Mouse (Mus musculus) hindbrain, embryonic 15.5 days (tissue): ENCODE data around the gene Cstb. TPM values are rescaled to one million over a fixed set of nuclear protein-coding genes. Genes with fewer than 3 reads are reported as not detected.

ENCODE experiments used
- ATAC-seq: fragments of 200-750 bp; cut with Nextera tagmentation; 2 replicates; pipeline ENCODE4 v1.8.0; 2017; ENCODE audit warnings: low read depth, moderate number of reproducible peaks, moderate TSS enrichment; ENCODE audit not compliant: low FRiP score
- H3K27ac ChIP-seq: fragments of 300-500 bp; sonication (generic); replicated peaks from 2 replicates; pipeline ENCODE4 v1.5.1; 2015; ENCODE audit warnings: mild to moderate bottlenecking, inconsistent platforms
- H3K27me3 ChIP-seq: fragments of 300-500 bp; sonication (generic); 2 replicates; pipeline ENCODE4 v1.6.1; 2015; ENCODE audit warnings: control low read depth, inconsistent platforms
- H3K36me3 ChIP-seq: fragments of 300-500 bp; sonication (generic); 2 replicates; pipeline ENCODE4 v1.6.1; 2015; ENCODE audit warnings: control low read depth, inconsistent platforms
- H3K4me1 ChIP-seq: fragments of 300-500 bp; sonication (generic); replicated peaks from 2 replicates; pipeline ENCODE4 v1.6.1; 2015; ENCODE audit warnings: control low read depth, inconsistent platforms
- H3K4me2 ChIP-seq: fragments of 300-500 bp; sonication (generic); 2 replicates; pipeline ENCODE4 v1.6.1; 2015; ENCODE audit warnings: moderate library complexity, mild to moderate bottlenecking, inconsistent platforms
- H3K4me3 ChIP-seq: fragments of 300-500 bp; sonication (generic); 2 replicates; pipeline ENCODE4 v1.5.1; 2015; ENCODE audit warnings: mild to moderate bottlenecking, inconsistent platforms
- H3K9ac ChIP-seq: fragments of 300-500 bp; sonication (generic); 2 replicates; pipeline ENCODE4 v1.6.1; 2015; ENCODE audit warnings: inconsistent platforms
- H3K9me3 ChIP-seq: fragments of 300-500 bp; sonication (generic); 2 replicates; pipeline ENCODE4 v1.6.1; 2016; ENCODE audit warnings: control low read depth, inconsistent platforms
- WGBS: fragments of 180-500 bp; shearing (Covaris S2); methylation state at CpG from one replicate; pipeline ENCODE4 v1.1.7; 2015; 5-methylcytosine and 5-hydroxymethylcytosine counted together
- polyA plus RNA-seq: library from polyadenylated mRNA; unstranded; fragments of >200 nt; fragmentation: Nextera tagmentation; extraction: Ambion mirVana; gene quantifications from 2 replicates; pipeline ENCODE4 v1.2.1, GENCODE M21; 2015

Gene Cstb
- polyA plus RNA-seq, 1 experiment from 2014 or later: 90.9 TPM

GRCm38 (mm10) chr10:78422614-78423013, 2.9 kb upstream of the Cstb start:
- Histone ChIP-seq H3K4me1 (peaks cover 18% of the 10 kb centered on the region), H3K4me2 (no peak overlapping the region), H3K9me3 (no peaks in the 10 kb centered on the region), H3K27me3 (no peaks in the 10 kb centered on the region), H3K27ac (no peak overlapping the region), H3K36me3 (peaks cover 5% of the 10 kb centered on the region), H3K9ac (no peak overlapping the region), H3K4me3 (no peak overlapping the region)
- WGBS: 98% methylated on average over 3 of the region's 3 CpGs
- no peak for ATAC-seq

GRCm38 (mm10) chr10:78426117-78426735, 757 bp downstream of the Cstb start:
- 56% methylated on average over 6 of the region's 6 CpGs for WGBS
- H3K9me3 ChIP-seq: no peaks in the 10 kb centered on the region
- peak overlapping the region; percentile 73 for H3K4me2 ChIP-seq
- H3K4me3 ChIP-seq: peak overlapping the region; percentile 94
- peaks cover 18% of the 10 kb centered on the region for H3K4me1 ChIP-seq
- H3K27ac ChIP-seq: peak overlapping the region; percentile 78; the same call in 1 of the 2 replicates
- H3K36me3 ChIP-seq: peaks cover 16% of the 10 kb centered on the region
- no peak for ATAC-seq
- no peaks in the 10 kb centered on the region for H3K27me3 ChIP-seq
- H3K9ac ChIP-seq: peak overlapping the region; percentile 94

GRCm38 (mm10) chr10:78428070-78428469, 2.6 kb downstream of the Cstb start:
- ATAC-seq: no peak
- 93% methylated on average over 11 of the region's 11 CpGs for WGBS
- Histone ChIP-seq H3K4me3 (no peak overlapping the region), H3K27me3 (no peaks in the 10 kb centered on the region), H3K36me3 (peaks cover 16% of the 10 kb centered on the region), H3K27ac (no peak overlapping the region), H3K4me1 (peaks cover 18% of the 10 kb centered on the region), H3K4me2 (no peak overlapping the region), H3K9ac (no peak overlapping the region), H3K9me3 (no peaks in the 10 kb centered on the region)

GRCm38 (mm10) chr10:78429180-78429579, 3.7 kb downstream of the Cstb start:
- ATAC-seq: no peak
- H3K27ac ChIP-seq: no peak overlapping the region
- H3K36me3 ChIP-seq: peaks cover 16% of the 10 kb centered on the region
- no peaks in the 10 kb centered on the region for H3K9me3 ChIP-seq
- no peak overlapping the region for H3K4me3 ChIP-seq
- H3K4me1 ChIP-seq: peaks cover 18% of the 10 kb centered on the region
- 90% methylated on average over 5 of the region's 5 CpGs for WGBS
- H3K4me2 ChIP-seq: no peak overlapping the region
- no peak overlapping the region for H3K9ac ChIP-seq
- H3K27me3 ChIP-seq: no peaks in the 10 kb centered on the region

- Histone ChIP-seq H3K27me3 (no peaks in the 10 kb centered on the region), H3K4me3 (no peak overlapping the region), H3K4me1 (peaks cover 18% of the 10 kb centered on the region), H3K9ac (no peak overlapping the region), H3K4me2 (no peak overlapping the region), H3K36me3 (peaks cover 16% of the 10 kb centered on the region), H3K9me3 (no peaks in the 10 kb centered on the region), H3K27ac (no peak overlapping the region)
- ATAC-seq: no peak
- 85% methylated on average over 2 of the region's 2 CpGs for WGBS
These were observed 4.3 kb downstream of the Cstb start for GRCm38 (mm10) chr10:78429776-78430175.

- no peak for ATAC-seq
- Histone ChIP-seq H3K27ac (no peak overlapping the region), H3K4me3 (no peak overlapping the region), H3K9me3 (no peaks in the 10 kb centered on the region), H3K4me1 (no peaks in the 10 kb centered on the region), H3K9ac (no peak overlapping the region), H3K4me2 (no peak overlapping the region), H3K36me3 (peaks cover 9% of the 10 kb centered on the region), H3K27me3 (no peaks in the 10 kb centered on the region)
- WGBS: 74% methylated on average over 3 of the region's 3 CpGs
These were observed 7.4 kb downstream of the Cstb start for GRCm38 (mm10) chr10:78432853-78433252.

GRCm38 (mm10) chr10:78438094-78438493, 12.6 kb downstream of the Cstb start:
- Histone ChIP-seq H3K4me2 (no peak overlapping the region), H3K4me3 (no peak overlapping the region), H3K9ac (no peak overlapping the region), H3K4me1 (no peaks in the 10 kb centered on the region), H3K36me3 (peaks cover 9% of the 10 kb centered on the region), H3K9me3 (no peaks in the 10 kb centered on the region), H3K27ac (no peak overlapping the region; the same call in 1 of the 2 replicates), H3K27me3 (no peaks in the 10 kb centered on the region)
- no peak; the same call in 1 of the 2 replicates for ATAC-seq
- WGBS: 12% methylated on average over 5 of the region's 5 CpGs

- no peak for ATAC-seq
- Histone ChIP-seq H3K27me3 (no peaks in the 10 kb centered on the region), H3K4me1 (no peaks in the 10 kb centered on the region), H3K4me3 (no peak overlapping the region), H3K4me2 (no peak overlapping the region), H3K9me3 (no peaks in the 10 kb centered on the region), H3K9ac (no peak overlapping the region), H3K27ac (no peak overlapping the region), H3K36me3 (peaks cover 21% of the 10 kb centered on the region)
- 63% methylated on average over 5 of the region's 5 CpGs for WGBS
These were observed 14.1 kb downstream of the Cstb start for GRCm38 (mm10) chr10:78439550-78439949.

GRCm38 (mm10) chr10:78439990-78440389, 14.5 kb downstream of the Cstb start:
- H3K27me3 ChIP-seq: no peaks in the 10 kb centered on the region
- H3K4me3 ChIP-seq: no peak overlapping the region
- H3K4me2 ChIP-seq: no peak overlapping the region
- H3K9me3 ChIP-seq: no peaks in the 10 kb centered on the region
- H3K36me3 ChIP-seq: peaks cover 24% of the 10 kb centered on the region
- H3K9ac ChIP-seq: no peak overlapping the region
- 89% methylated on average over 7 of the region's 7 CpGs for WGBS
- no peak overlapping the region for H3K27ac ChIP-seq
- no peak for ATAC-seq
- H3K4me1 ChIP-seq: no peaks in the 10 kb centered on the region

- Histone ChIP-seq H3K9me3 (no peaks in the 10 kb centered on the region), H3K4me3 (no peak overlapping the region), H3K4me2 (no peak overlapping the region), H3K27ac (no peak overlapping the region), H3K36me3 (peaks cover 28% of the 10 kb centered on the region), H3K27me3 (no peaks in the 10 kb centered on the region), H3K4me1 (no peaks in the 10 kb centered on the region), H3K9ac (no peak overlapping the region)
- WGBS: 60% methylated on average over 9 of the region's 9 CpGs
- no peak for ATAC-seq
These were observed 15.3 kb downstream of the Cstb start for GRCm38 (mm10) chr10:78440812-78441211.

- peaks cover 35% of the 10 kb centered on the region for H3K36me3 ChIP-seq
- no peaks in the 10 kb centered on the region for H3K27me3 ChIP-seq
- H3K27ac ChIP-seq: no peak overlapping the region
- no peak overlapping the region for H3K4me3 ChIP-seq
- no peak overlapping the region for H3K4me2 ChIP-seq
- no peaks in the 10 kb centered on the region for H3K4me1 ChIP-seq
- H3K9me3 ChIP-seq: no peaks in the 10 kb centered on the region
- H3K9ac ChIP-seq: no peak overlapping the region
- ATAC-seq: no peak
- WGBS: 85% methylated on average over 5 of the region's 5 CpGs
These were observed 16.1 kb downstream of the Cstb start for GRCm38 (mm10) chr10:78441606-78442005.

- no peak for ATAC-seq
- Histone ChIP-seq H3K9me3 (no peaks in the 10 kb centered on the region), H3K4me3 (no peak overlapping the region), H3K9ac (no peak overlapping the region), H3K4me1 (no peaks in the 10 kb centered on the region), H3K27ac (no peak overlapping the region), H3K36me3 (peaks cover 42% of the 10 kb centered on the region), H3K4me2 (no peak overlapping the region), H3K27me3 (no peaks in the 10 kb centered on the region)
- WGBS: 95% methylated on average over 3 of the region's 3 CpGs
These were observed 16.8 kb downstream of the Cstb start for GRCm38 (mm10) chr10:78442292-78442691.

- no peaks in the 10 kb centered on the region for H3K9me3 ChIP-seq
- peaks cover 73% of the 10 kb centered on the region for H3K36me3 ChIP-seq
- H3K9ac ChIP-seq: no peak overlapping the region
- 98% methylated on average over 3 of the region's 3 CpGs for WGBS
- no peak overlapping the region for H3K27ac ChIP-seq
- no peaks in the 10 kb centered on the region for H3K4me1 ChIP-seq
- no peak overlapping the region for H3K4me3 ChIP-seq
- H3K4me2 ChIP-seq: no peak overlapping the region
- no peaks in the 10 kb centered on the region for H3K27me3 ChIP-seq
- no peak for ATAC-seq
These were observed 20.7 kb downstream of the Cstb start for GRCm38 (mm10) chr10:78446195-78446594.
